Mouse (Mus musculus) testis, adult 10 weeks (tissue): ENCODE data around the gene Hsd17b14. TPM values are rescaled to one million over a fixed set of nuclear protein-coding genes. Genes with fewer than 3 reads are reported as not detected.

Experiments used
- polyA plus RNA-seq: library from polyadenylated mRNA; stranded (reverse); fragments of 350-450 nt; fragmentation: Illumina TruSeq; extraction: RNeasy Lipid Tissue Mini Kit (QIAGEN cat#74804); gene quantifications from one replicate; pipeline ENCODE4 v1.2.3, GENCODE M21; 2014; ENCODE audit warnings: low read depth, low replicate concordance

The Hsd17b14 gene
- not detected for polyA plus RNA-seq

DNA sequence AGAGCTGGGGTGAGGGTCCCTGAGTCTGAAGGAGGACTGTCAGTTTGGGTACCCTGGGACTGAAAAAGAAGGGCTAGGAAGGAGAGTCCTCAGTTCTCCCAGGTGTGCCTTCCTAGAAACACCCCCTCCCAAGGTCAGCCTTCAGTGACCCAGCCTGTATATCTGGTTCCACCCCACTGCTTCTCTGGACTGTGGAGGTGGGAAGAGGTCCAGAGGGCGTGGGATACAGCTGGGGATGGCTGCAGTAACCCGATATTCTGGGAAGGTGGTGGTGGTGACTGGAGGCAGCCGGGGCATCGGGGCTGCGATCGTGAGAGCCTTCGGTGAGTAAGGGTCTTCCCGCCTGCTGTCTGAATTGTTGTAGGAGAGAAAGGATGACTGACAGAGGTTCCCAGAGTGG is at the start of gene Hsd17b14:
Gene Hsd17b14 (plus strand): TSS at position 150 of the 400 bp plus-strand sequence.

DNA sequence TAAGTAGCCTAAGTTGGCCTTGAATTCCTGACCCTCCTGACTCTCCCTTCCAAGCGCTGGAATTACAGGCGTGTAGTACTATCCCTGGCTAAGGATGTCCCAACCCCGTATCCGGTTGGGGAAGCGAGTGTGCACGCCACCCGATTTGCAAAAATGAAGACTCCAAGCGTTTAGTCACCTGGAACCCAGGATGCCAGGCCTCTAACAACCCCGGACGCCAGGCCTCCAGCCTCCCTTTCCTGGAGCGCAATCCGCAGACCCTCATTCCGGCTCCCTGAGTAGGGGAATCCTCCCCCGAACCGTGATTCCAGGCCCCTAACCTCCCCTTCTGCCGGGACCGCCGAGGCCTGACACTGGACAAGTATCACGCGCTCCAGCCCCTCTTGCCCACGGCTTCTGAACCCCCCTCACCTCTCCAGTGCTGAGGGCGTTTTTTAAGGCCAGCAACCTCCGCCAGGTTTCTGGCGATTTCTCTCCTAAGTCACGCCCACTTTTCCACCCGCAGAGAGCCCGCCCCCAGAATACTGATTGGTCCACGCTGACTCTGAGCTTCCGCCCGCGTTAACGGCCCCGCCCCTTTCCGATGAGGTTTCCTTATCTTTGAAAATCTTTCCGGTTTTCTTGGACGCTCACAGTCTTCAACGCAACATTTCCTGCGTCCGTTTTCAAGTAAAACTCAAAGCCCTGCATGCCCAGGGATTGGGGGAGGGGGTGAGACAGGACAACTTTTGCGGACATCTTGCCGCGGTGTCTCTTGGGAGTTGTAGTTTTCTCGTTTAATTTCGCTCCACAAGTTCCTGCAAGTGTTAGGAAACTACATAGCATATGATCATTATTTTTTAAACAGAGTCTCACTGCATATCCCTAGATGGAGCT is 44.5 kb upstream of the Hsd17b14 start, which contains the start of gene Nucb1:
Gene Nucb1 (minus strand): TSS at position 495 of the 876 bp plus-strand sequence.

DNA sequence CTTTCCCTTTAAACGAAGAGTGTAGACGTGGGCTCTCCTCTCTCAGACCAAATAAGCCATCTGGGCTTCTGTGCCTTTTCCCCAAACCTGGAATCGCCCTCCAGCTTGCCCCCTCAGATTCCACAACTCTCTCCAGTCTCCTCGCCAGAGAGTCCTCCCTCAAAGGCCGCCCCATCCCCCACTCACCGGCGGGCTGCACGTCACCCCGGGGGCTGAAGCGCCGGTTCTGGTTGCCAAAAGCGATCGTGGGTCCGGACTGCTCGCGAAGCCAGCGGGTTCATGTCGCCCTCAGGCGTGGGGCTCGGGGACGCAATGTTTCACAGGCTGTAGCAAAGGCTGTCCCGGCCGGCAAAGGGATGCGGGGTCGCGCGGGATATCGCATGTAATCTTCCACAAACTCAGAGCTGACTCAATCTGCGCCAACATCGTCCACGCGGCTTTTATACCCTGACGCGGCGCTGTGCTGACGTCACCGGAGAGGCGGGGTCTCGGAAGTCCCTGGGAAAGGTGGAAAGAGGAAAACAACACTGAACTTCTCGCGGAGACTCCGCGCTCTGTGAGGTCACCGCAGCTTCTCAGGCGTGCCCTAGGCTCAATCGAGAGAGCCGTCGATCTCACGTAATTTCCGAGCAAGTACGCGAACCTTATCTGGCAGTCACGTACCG is 28.8 kb upstream of the Hsd17b14 start, which contains the start of the genes Ppp1r15a and Plekha4:
Gene Ppp1r15a (minus strand): TSS at position 460 of the 665 bp plus-strand sequence.
Gene Plekha4 (plus strand): TSS at position 522 of the 665 bp plus-strand sequence.

DNA sequence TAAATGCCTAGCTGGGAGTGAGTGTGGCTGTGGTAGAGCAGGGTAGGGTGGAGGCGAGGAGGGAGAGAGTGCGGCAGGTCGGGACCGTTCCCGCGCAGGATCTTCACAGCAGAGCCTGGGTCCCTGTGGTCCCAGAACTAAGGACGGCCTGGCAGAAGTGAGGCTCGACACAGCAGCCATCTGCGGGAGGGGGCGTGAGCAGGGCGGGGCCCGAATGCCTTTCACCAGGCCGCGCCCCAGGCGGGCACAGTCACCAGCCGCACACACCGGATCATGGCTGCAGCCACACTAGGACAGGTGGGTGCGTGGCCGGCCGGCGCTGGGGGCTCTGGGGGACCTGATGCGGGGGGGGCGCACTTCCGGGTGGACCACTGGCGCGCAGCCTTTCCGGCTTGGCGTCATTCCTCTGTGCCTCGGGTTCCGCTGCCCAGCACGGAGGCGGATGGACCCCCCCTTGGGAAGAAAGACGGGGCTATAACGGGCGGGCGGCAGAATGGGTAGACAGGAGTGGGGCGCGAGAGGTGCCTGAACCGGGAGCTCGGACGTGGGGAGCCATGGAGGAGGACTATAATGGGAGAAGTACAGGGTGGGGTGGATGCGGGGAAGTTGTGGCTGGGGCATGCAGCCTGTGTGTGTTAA is 15.5 kb downstream of the Hsd17b14 start, which contains the start of gene Bcat2:
Gene Bcat2 (plus strand): TSS at position 51 of the 639 bp plus-strand sequence.

DNA sequence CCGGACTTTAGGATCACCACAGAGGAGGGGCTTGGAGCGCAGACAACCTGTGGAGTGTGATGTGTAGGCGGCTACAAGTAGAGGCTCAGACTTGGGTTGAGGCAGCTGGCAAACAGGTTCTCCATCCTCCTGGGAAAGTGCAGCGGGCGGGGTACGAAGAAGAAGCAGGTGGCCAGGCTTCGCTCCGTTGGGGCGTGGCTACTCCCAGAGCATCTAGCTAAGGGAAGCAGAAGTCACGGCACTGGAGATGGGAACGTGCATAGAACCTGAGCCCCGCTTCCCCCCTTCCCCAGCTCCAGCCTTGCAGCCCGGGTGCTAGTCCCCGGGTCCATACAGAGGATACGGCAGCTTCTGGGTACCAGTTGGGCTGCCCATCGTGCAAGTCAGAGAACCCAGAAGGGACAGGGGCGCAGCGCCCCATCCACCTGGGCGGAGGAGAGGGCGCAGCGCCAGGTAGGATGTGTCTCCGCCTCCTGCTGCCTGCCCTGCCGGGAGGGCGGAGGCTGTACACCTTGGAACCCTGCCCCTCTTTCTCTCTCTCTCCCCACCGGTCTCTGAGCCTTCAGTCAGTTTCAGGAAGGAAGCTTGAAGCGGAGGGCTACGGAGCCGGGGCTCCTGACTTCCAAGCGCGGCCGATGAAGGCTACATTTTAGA is 62.5 kb downstream of the Hsd17b14 start, which contains the start of gene Fut1:
Gene Fut1 (plus strand): TSS at position 248 of the 654 bp plus-strand sequence.

Other genes with a start within 250 kb of the Hsd17b14 start
- gene Trpm4, start 221.1 kb upstream of the Hsd17b14 start, polyA plus RNA-seq: 0.74 TPM
- 0.08 TPM for gene Hrc, start 219.6 kb upstream of the Hsd17b14 start, polyA plus RNA-seq
- not detected for gene Ppfia3, start 187.9 kb upstream of the Hsd17b14 start, polyA plus RNA-seq
- gene Lin7b, start 184.3 kb upstream of the Hsd17b14 start, polyA plus RNA-seq: 0.39 TPM
- 109 TPM for gene Snrnp70, start 159.2 kb upstream of the Hsd17b14 start, polyA plus RNA-seq
- gene Kcna7, start 149.2 kb upstream of the Hsd17b14 start, polyA plus RNA-seq: not detected
- 0.43 TPM for gene Ntf5, start 141.2 kb upstream of the Hsd17b14 start, polyA plus RNA-seq
- 0.36 TPM for gene Lhb, start 134.1 kb upstream of the Hsd17b14 start, polyA plus RNA-seq
- 0.24 TPM for gene Gys1, start 120.0 kb upstream of the Hsd17b14 start, polyA plus RNA-seq
- gene Ruvbl2, start 116.8 kb upstream of the Hsd17b14 start, polyA plus RNA-seq: 7.8 TPM
- 0.38 TPM for gene Ftl1, start 95.0 kb upstream of the Hsd17b14 start, polyA plus RNA-seq
- gene Bax, start 88.0 kb upstream of the Hsd17b14 start, polyA plus RNA-seq: 0.29 TPM
- 121 TPM for gene Tulp2, start 73.0 kb upstream of the Hsd17b14 start, polyA plus RNA-seq
- not detected for gene Gm45808, start 68.1 kb upstream of the Hsd17b14 start, polyA plus RNA-seq
- 6.7 TPM for gene Dhdh, start 66.1 kb upstream of the Hsd17b14 start, polyA plus RNA-seq
- 18.8 TPM for gene Nucb1, start 44.5 kb upstream of the Hsd17b14 start, polyA plus RNA-seq
- 0.73 TPM for gene Ppp1r15a, start 28.6 kb upstream of the Hsd17b14 start, polyA plus RNA-seq
- 2.1 TPM for gene Plekha4, start 28.6 kb upstream of the Hsd17b14 start, polyA plus RNA-seq
- 4.4 TPM for gene Bcat2, start 15.3 kb downstream of the Hsd17b14 start, polyA plus RNA-seq
- not detected for gene Fgf21, start 60.6 kb downstream of the Hsd17b14 start, polyA plus RNA-seq
- not detected for gene Fut1, start 62.4 kb downstream of the Hsd17b14 start, polyA plus RNA-seq
- gene Izumo1, start 66.9 kb downstream of the Hsd17b14 start, polyA plus RNA-seq: 55.9 TPM
- not detected for gene Rasip1, start 72.6 kb downstream of the Hsd17b14 start, polyA plus RNA-seq
- 0.11 TPM for gene Mamstr, start 85.1 kb downstream of the Hsd17b14 start, polyA plus RNA-seq
- 0.17 TPM for gene Fut2, start 111.5 kb downstream of the Hsd17b14 start, polyA plus RNA-seq
- gene Ntn5, start 129.1 kb downstream of the Hsd17b14 start, polyA plus RNA-seq: not detected
- gene Sec1, start 139.5 kb downstream of the Hsd17b14 start, polyA plus RNA-seq: 1.2 TPM
- gene Car11, start 144.9 kb downstream of the Hsd17b14 start, polyA plus RNA-seq: not detected
- 2.3 TPM for gene Dbp, start 150.2 kb downstream of the Hsd17b14 start, polyA plus RNA-seq
- gene Rpl18, start 160.6 kb downstream of the Hsd17b14 start, polyA plus RNA-seq: 0.69 TPM
- 0.57 TPM for gene Sphk2, start 163.1 kb downstream of the Hsd17b14 start, polyA plus RNA-seq
- gene Fam83e, start 166.3 kb downstream of the Hsd17b14 start, polyA plus RNA-seq: 23.8 TPM
- 0.35 TPM for gene Spaca4, start 170.9 kb downstream of the Hsd17b14 start, polyA plus RNA-seq
- not detected for gene Lmtk3, start 228.8 kb downstream of the Hsd17b14 start, polyA plus RNA-seq
- gene Sult2b1, start 229.8 kb downstream of the Hsd17b14 start, polyA plus RNA-seq: 2.8 TPM